Mouse (Mus musculus): ENCODE measurements around the gene Abhd4.

Abhd4 gene

DNA sequence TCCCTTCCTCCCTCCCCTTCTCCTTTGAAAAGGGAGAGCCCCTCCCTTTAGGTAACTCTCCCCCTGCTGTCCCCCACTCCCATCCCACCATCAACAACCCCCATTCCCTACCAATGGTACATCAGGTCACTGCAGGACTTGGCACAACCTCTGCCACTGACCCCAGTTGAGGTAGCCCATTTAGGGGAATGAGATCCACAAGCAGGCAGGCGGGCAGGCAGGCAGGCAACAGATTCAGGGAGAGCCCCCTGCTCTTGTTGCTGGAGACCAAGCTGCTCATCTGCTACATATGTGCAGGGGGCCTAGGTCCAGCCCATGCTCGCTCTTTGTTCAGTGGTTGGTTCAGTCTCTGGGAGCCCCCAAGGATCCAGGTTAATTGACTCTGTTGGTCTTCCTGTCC is 22.5 kb downstream of the Abhd4 start:
- DNase-seq (ENCODE audit: low read depth, low spot score): no peak

DNA sequence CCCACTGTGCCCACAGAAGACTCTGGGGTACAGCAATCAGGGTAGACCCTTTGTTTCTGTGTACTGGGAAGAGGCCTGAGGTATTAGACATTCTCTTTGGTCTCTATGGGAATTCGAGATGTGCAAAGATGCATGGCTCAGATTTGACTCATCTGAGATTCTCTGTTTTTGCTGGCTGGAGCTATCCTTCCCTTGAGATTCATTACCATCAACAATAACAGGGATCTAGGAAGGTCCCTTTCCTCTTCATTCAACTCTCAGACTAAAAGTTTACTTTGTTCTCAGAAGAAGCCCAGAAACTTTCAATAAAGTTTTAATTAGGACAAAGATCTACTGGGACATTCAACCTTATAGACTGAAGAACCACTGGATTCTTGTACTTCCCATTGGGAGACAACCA is 30.9 kb downstream of the Abhd4 start, which contains the start of gene Olfr49:
Olfr49 (minus strand) TSS at position 101 of the 400 bp plus-strand sequence.
- DNase-seq (ENCODE audit: low read depth, low spot score): no peak

DNA sequence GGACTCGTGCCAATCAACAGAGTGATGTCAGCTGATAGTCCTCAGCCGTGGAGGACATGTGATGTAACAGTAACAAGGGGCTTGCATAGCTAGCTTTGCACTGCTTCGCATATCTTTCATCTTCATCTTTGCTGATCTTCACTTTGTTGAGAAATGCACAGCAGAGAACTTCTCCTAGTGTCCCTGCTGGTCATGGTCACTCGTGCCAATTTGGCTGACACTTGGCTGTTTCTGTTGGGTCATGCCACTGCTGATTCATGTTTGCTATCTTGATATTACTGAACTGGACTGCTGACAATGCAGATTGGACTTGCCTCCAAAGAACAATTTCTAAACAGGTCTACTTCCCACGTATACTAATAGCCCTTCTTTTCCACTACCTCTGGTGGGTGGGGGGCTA is 46.1 kb downstream of the Abhd4 start:
- no peak for DNase-seq (ENCODE audit: low read depth, low spot score)

DNA sequence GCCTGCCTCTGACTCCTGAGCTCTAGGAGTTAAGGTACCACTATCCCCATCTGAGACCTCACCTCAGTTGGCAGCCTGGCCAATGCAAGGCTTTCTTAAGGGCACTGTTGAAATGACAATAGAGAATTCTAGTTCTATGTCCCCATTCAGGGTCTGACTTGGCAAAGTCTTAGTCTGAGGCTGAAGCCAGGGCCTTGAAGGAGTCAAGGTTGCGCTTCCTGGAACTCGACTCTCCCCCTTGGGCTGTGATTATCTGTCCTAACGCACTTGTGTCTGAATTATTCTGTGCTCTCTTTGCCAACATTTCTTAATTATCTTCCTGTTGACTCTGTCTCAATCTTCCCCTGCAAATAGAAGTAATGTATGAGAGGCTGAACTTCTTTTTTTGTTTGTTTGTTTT is 46.7 kb downstream of the Abhd4 start:
- no peak for DNase-seq (ENCODE audit: low read depth, low spot score)

DNA sequence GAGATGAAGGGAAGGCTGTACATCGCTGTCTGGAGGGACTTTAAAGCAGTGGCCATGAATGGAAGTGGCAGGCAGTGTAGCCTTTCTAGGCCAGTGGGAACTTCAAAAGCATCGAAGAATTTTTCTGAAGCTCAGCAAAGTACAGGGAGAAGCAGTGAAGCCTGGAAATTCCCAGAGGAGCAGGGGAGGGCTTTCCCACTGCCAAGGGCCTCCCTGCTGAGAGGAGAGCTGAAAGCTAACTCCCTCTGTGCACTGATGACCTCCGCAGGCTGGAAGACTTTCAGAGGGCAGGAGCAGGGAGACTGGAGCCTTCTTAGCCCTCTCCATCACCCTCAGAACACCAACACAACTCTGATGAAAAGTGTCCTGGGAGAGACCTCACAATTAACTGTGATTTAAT is 57.8 kb downstream of the Abhd4 start:
- peak; percentile 4 for DNase-seq (ENCODE audit: low read depth, low spot score)
